In genomic region chr17:43567992-43568888, GRCm38 (mm10) we compare ENCODE assay signal across 8 mouse cellular contexts. TPM values are rescaled to one million over a fixed set of nuclear protein-coding genes. Genes with fewer than 3 reads are reported as not detected.
A peak's percentile ranks its signal among the peaks of the same experiment; 100 is the strongest.
DNase-seq lines count a peak whose midpoint lies in the region; ATAC-seq lines count a peak whose summit lies in the region.

Gene Pla2g7 (plus strand): TSS chr17:43568098.

- under 1% methylated on average over 34 of the region's 34 CpGs for WGBS in intestine, embryonic 16.5 days
- WGBS in limb, embryonic 10.5 days = under 1% methylated on average over 34 of the region's 34 CpGs
- under 1% methylated on average over 34 of the region's 34 CpGs for WGBS in midbrain, embryonic 13.5 days
- WGBS in stomach, embryonic 14.5 days = under 1% methylated on average over 34 of the region's 34 CpGs

- peak within 1 kb of the TSS; percentile 69 for H3K9ac ChIP-seq in intestine, embryonic 16.5 days (ENCODE audit: low read depth, low read length)
- peak within 1 kb of the TSS; percentile 66 for H3K9ac ChIP-seq in midbrain, embryonic 13.5 days (replicated peaks)
- H3K9ac ChIP-seq in stomach, embryonic 14.5 days (replicated peaks; ENCODE audit: low read depth, low read length) = peak within 1 kb of the TSS; percentile 50; the same call in 1 of the 2 replicates

- peak within 1 kb of the TSS; percentile 91 for H3K4me2 ChIP-seq in intestine, embryonic 16.5 days (ENCODE audit: low read depth, low read length)
- peak within 1 kb of the TSS; percentile 85 for H3K4me2 ChIP-seq in midbrain, embryonic 13.5 days (replicated peaks)
- peak within 1 kb of the TSS; percentile 92 for H3K4me2 ChIP-seq in stomach, embryonic 14.5 days (replicated peaks; ENCODE audit: low read depth, low read length)

- ATAC-seq in intestine, embryonic 16.5 days = peak; percentile 82
- ATAC-seq in midbrain, embryonic 13.5 days = peak; percentile 91
- peak; percentile 89; the same call in 1 of the 2 replicates for ATAC-seq in stomach, embryonic 14.5 days (ENCODE audit: insufficient number of reproducible peaks, insufficient read depth, low FRiP score, low read depth)

- H3K9me3 ChIP-seq in intestine, embryonic 16.5 days (ENCODE audit: control insufficient read depth, low read length) = no peaks in the 10 kb centered on the region
- no peaks in the 10 kb centered on the region for H3K9me3 ChIP-seq in limb, embryonic 10.5 days (replicated peaks)
- no peaks in the 10 kb centered on the region for H3K9me3 ChIP-seq in midbrain, embryonic 13.5 days
- H3K9me3 ChIP-seq in stomach, embryonic 14.5 days (ENCODE audit: control insufficient read depth, low read depth, low read length) = no peaks in the 10 kb centered on the region

- peak within 1 kb of the TSS; percentile 56 for H3K4me3 ChIP-seq in intestine, embryonic 16.5 days (ENCODE audit: low read length)
- peak within 1 kb of the TSS; percentile 63 for H3K4me3 ChIP-seq in limb, embryonic 10.5 days
- H3K4me3 ChIP-seq in midbrain, embryonic 13.5 days (replicated peaks) = peak within 1 kb of the TSS; percentile 52
- H3K4me3 ChIP-seq in stomach, embryonic 14.5 days (ENCODE audit: low read depth, low read length) = peak within 1 kb of the TSS; percentile 38

- peaks cover 4% of the 10 kb centered on the region for H3K4me1 ChIP-seq in intestine, embryonic 16.5 days (ENCODE audit: control insufficient read depth, insufficient read depth, low read length)
- H3K4me1 ChIP-seq in limb, embryonic 10.5 days = peaks cover 19% of the 10 kb centered on the region
- H3K4me1 ChIP-seq in midbrain, embryonic 13.5 days (replicated peaks) = peaks cover 15% of the 10 kb centered on the region
- H3K4me1 ChIP-seq in stomach, embryonic 14.5 days (ENCODE audit: control insufficient read depth, insufficient read depth, low read length) = no peaks in the 10 kb centered on the region

- no peaks in the 10 kb centered on the region for H3K27me3 ChIP-seq in intestine, embryonic 16.5 days (replicated peaks; ENCODE audit: control insufficient read depth, insufficient read depth, low read length)
- H3K27me3 ChIP-seq in limb, embryonic 10.5 days (ENCODE audit: low read depth, poor library complexity, severe bottlenecking) = no peaks in the 10 kb centered on the region
- H3K27me3 ChIP-seq in midbrain, embryonic 13.5 days = no peaks in the 10 kb centered on the region
- no peaks in the 10 kb centered on the region for H3K27me3 ChIP-seq in stomach, embryonic 14.5 days (ENCODE audit: control insufficient read depth, insufficient read depth, low read length)

- H3K36me3 ChIP-seq in intestine, embryonic 16.5 days (ENCODE audit: control insufficient read depth, insufficient read depth, low read length) = no peaks in the 10 kb centered on the region
- no peaks in the 10 kb centered on the region for H3K36me3 ChIP-seq in limb, embryonic 10.5 days
- H3K36me3 ChIP-seq in midbrain, embryonic 13.5 days = no peaks in the 10 kb centered on the region
- no peaks in the 10 kb centered on the region for H3K36me3 ChIP-seq in stomach, embryonic 14.5 days (ENCODE audit: control insufficient read depth, insufficient read depth, low read length)

- no peak within 1 kb of the TSS for H3K27ac ChIP-seq in intestine, embryonic 16.5 days (ENCODE audit: low read length)
- H3K27ac ChIP-seq in limb, embryonic 10.5 days = peak within 1 kb of the TSS; percentile 77
- no peak within 1 kb of the TSS for H3K27ac ChIP-seq in midbrain, embryonic 13.5 days
- peak within 1 kb of the TSS; percentile 44; the same call in 1 of the 2 replicates for H3K27ac ChIP-seq in stomach, embryonic 14.5 days (ENCODE audit: low read length)

- peak; percentile 50 for DNase-seq in layer of hippocampus, adult 11-12 months (ENCODE audit: low spot score)
- no peak for DNase-seq in layer of hippocampus, adult 9-10 months (ENCODE audit: low spot score)
- DNase-seq in embryo, embryonic 11 days = peak; percentile 71
- DNase-seq in gonadal fat pad, adult 2 months (ENCODE audit: low read depth) = no peak
- peak; percentile 72 for DNase-seq in limb, embryonic 10.5 days (ENCODE audit: low spot score)

RNA-seq across cellular contexts. Expression of gene Pla2g7, which starts in this region (rescaled TPM):
- 33.6 and 49.6 TPM in 2 replicates for polyA plus RNA-seq in gonadal fat pad, adult 2 months (2012; rRNA removed)
- 14.0 and 14.2 TPM in 2 replicates for polyA plus RNA-seq in intestine, embryonic 16.5 days (2015; fragmentation: Nextera tagmentation; extraction: Ambion mirVana)
- 1.0 and 2.2 TPM in 2 replicates for polyA plus RNA-seq in limb, embryonic 10.5 days (2016; fragmentation: Nextera tagmentation; extraction: Ambion mirVana)
- polyA plus RNA-seq in midbrain, embryonic 13.5 days (2015; fragmentation: Nextera tagmentation; extraction: Ambion mirVana) = 7.3 and 8.2 TPM in 2 replicates
- 8.4 and 10.9 TPM in 2 replicates for polyA plus RNA-seq in stomach, embryonic 14.5 days (2014; fragmentation: Nextera tagmentation; extraction: Ambion mirVana)

Comparison
In these comparisons a context has a peak if more than half of its experiments do, and no peak if none do; other contexts are left out.
1. DNase-seq: peak in layer of hippocampus, adult 11-12 months (single experiment), embryo, embryonic 11 days (single experiment) and limb, embryonic 10.5 days (single experiment); none in layer of hippocampus, adult 9-10 months (single experiment) and gonadal fat pad, adult 2 months (single experiment).
2. H3K27ac ChIP-seq: peak in limb, embryonic 10.5 days (single experiment) and stomach, embryonic 14.5 days (single experiment); none in intestine, embryonic 16.5 days (single experiment) and midbrain, embryonic 13.5 days (single experiment).
3. Peak in every context shown above with its lines, with median percentiles within 50 percentile points of each other: ATAC-seq, H3K4me2 ChIP-seq, H3K4me3 ChIP-seq and H3K9ac ChIP-seq.